Mouse (Mus musculus): Measurements from ENCODE around the gene Lpar3.

GRCm38 (mm10) chr3:146324949-146325348, 104.2 kb downstream of the Lpar3 start:
- TF ChIP-seq CTCF (IDR thresholded peaks at IDR 0.05; ENCODE audit: low read depth, low read length) (no peak), TAL1 (conservative IDR thresholded peaks at IDR 0.05; ENCODE audit: low read depth, low read length) (no peak), GATA1 (IDR thresholded peaks at IDR 0.05; ENCODE audit: borderline replicate concordance, low read length) (no peak), POLR2AphosphoS5 (IDR thresholded peaks at IDR 0.05; ENCODE audit: insufficient replicate concordance, low read depth, low read length) (no peak)
